Mouse (Mus musculus) CH12.LX (cell line): ENCODE measurements around the gene Dclk1. TPM values are rescaled to one million over a fixed set of nuclear protein-coding genes. Genes with fewer than 3 reads are reported as not detected.

Source experiments
- DNase-seq: peaks from one replicate; pipeline ENCODE4 v3.0.0-alpha.2; 2013; ENCODE audit errors: extremely low read depth
- H3K27ac ChIP-seq: 2 replicates; pipeline ENCODE4 v1.5.1; 2012; ENCODE audit warnings: low read depth, mild to moderate bottlenecking, control low read depth, moderate library complexity; ENCODE audit not compliant: insufficient read depth
- H3K27me3 ChIP-seq: replicated peaks from 2 replicates; pipeline ENCODE3; 2012; ENCODE audit warnings: inconsistent platforms
- H3K36me3 ChIP-seq, 2 experiments: replicated peaks in 1 of 2; 2 replicates each; pipeline versions ENCODE3 to v1.6.1; 2012; ENCODE audit warnings: inconsistent platforms in 1 of 2, low read length in 1 of 2, mild to moderate bottlenecking in 1 of 2, mixed read lengths in 1 of 2, moderate library complexity in 1 of 2; ENCODE audit not compliant: control insufficient read depth in 1 of 2, insufficient read depth in 1 of 2
- H3K4me1 ChIP-seq, 2 experiments: 2 replicates each; pipeline ENCODE4 v1.6.1; 2012; ENCODE audit warnings: inconsistent platforms in 1 of 2, moderate library complexity in 1 of 2; ENCODE audit not compliant: insufficient read depth in 2 of 2, control insufficient read depth in 1 of 2
- H3K4me2 ChIP-seq: 2 replicates; pipeline ENCODE4 v1.6.1; 2012; ENCODE audit warnings: low read depth, mild to moderate bottlenecking, control low read depth; ENCODE audit not compliant: poor library complexity, insufficient read depth, severe bottlenecking
- H3K4me3 ChIP-seq, 3 experiments: fragments of 150-350 bp in 1 of 3; sonication (generic) in 1 of 3; replicated peaks in 1 of 3; 2 replicates each; pipeline versions ENCODE3 to v1.5.1; 2011 to 2012; ENCODE audit warnings: low read depth in 2 of 3, low read length in 2 of 3, mild to moderate bottlenecking in 2 of 3, moderate library complexity in 2 of 3, control low read depth in 1 of 3, improper control_type of control experiment in 1 of 3, inconsistent platforms in 1 of 3, mixed read lengths in 1 of 3; ENCODE audit not compliant: poor library complexity in 1 of 3
- H3K79me2 ChIP-seq: replicated peaks from 2 replicates; pipeline ENCODE4 v1.6.1; 2012; ENCODE audit warnings: mild to moderate bottlenecking, moderate library complexity; ENCODE audit not compliant: control insufficient read depth, poor library complexity, insufficient read depth, severe bottlenecking; ENCODE audit errors: extremely low read depth
- H3K9ac ChIP-seq: 2 replicates; pipeline ENCODE4 v1.6.1; 2012; ENCODE audit warnings: low read depth, mild to moderate bottlenecking, control low read depth, moderate library complexity; ENCODE audit not compliant: insufficient read depth
- H3K9me3 ChIP-seq: replicated peaks from 2 replicates; pipeline ENCODE3; 2012; ENCODE audit warnings: low read length, inconsistent platforms, mixed read lengths
- CHD1 ChIP-seq: IDR thresholded peaks from 2 replicates; pipeline ENCODE4 v1.6.1; 2012; ENCODE audit warnings: low read depth, low read length, improper control_type of control experiment, inconsistent platforms
- ELF1 ChIP-seq: IDR thresholded peaks from 2 replicates; pipeline ENCODE4 v1.6.1; 2014; ENCODE audit warnings: low read depth, mild to moderate bottlenecking, inconsistent platforms, low read length, improper control_type of control experiment
- KAT2A ChIP-seq: IDR thresholded peaks from 2 replicates; pipeline ENCODE4 v1.6.1; 2012; ENCODE audit warnings: low read length, improper control_type of control experiment, inconsistent platforms; ENCODE audit not compliant: insufficient replicate concordance
- MAX ChIP-seq: IDR thresholded peaks from 2 replicates; pipeline ENCODE4 v1.6.1; 2011; ENCODE audit warnings: low read length, improper control_type of control experiment
- MEF2A ChIP-seq: IDR thresholded peaks from 2 replicates; pipeline ENCODE4 v1.6.1; 2014; ENCODE audit warnings: low read depth, mild to moderate bottlenecking, inconsistent platforms, low read length, improper control_type of control experiment, borderline replicate concordance
- MXI1 ChIP-seq: IDR thresholded peaks from 2 replicates; pipeline ENCODE4 v1.6.1; 2011; ENCODE audit warnings: mild to moderate bottlenecking, low read depth, low read length, improper control_type of control experiment
- POLR2A ChIP-seq: IDR thresholded peaks from 2 replicates; pipeline ENCODE4 v1.6.1; 2011; ENCODE audit warnings: low read depth, mild to moderate bottlenecking, improper control_type of control experiment, low read length
- POLR2AphosphoS2 ChIP-seq: IDR thresholded peaks from 2 replicates; pipeline ENCODE4 v1.6.1; 2011; ENCODE audit warnings: low read depth, low read length, improper control_type of control experiment
- RCOR1 ChIP-seq: conservative IDR thresholded peaks from 2 replicates; pipeline ENCODE4 v1.6.1; 2012; ENCODE audit warnings: low read depth, mild to moderate bottlenecking, inconsistent platforms, low read length, improper control_type of control experiment
- SIN3A ChIP-seq: IDR thresholded peaks from 2 replicates; pipeline ENCODE4 v1.6.1; 2012; ENCODE audit warnings: low read length, improper control_type of control experiment, inconsistent platforms
- SMC3 ChIP-seq: IDR thresholded peaks from 2 replicates; pipeline ENCODE4 v1.6.1; 2011; ENCODE audit warnings: low read depth, low read length, improper control_type of control experiment
- TBP ChIP-seq: conservative IDR thresholded peaks from 2 replicates; pipeline ENCODE4 v1.6.1; 2011; ENCODE audit warnings: low read depth, low read length, improper control_type of control experiment
- TCF12 ChIP-seq: IDR thresholded peaks from 2 replicates; pipeline ENCODE4 v1.6.1; 2014; ENCODE audit warnings: low read depth, mild to moderate bottlenecking, inconsistent platforms, low read length, improper control_type of control experiment
- dilution Hi-C: fragments of 300-500 bp; cut with MboI; formaldehyde crosslinking; loops from 2 replicates; pipeline ENCODE4 v1.14.3; 2020; ENCODE audit warnings: low sequenced_read_pairs; ENCODE audit not compliant: extremely low pct_unique_long_range_greater_than_20kb, extremely low pct_ligation_motif_present
- in situ Hi-C: fragments of 300-500 bp; cut with MboI; formaldehyde crosslinking; loops from 3 replicates; pipeline ENCODE4 v1.14.3; 2019; ENCODE audit warnings: low sequenced_read_pairs, low pct_ligation_motif_present, low pct_unique_long_range_greater_than_20kb, mixed read lengths
- polyA plus RNA-seq: library from polyadenylated mRNA; unstranded; fragments of >175 nt; gene quantifications from 2 replicates; pipeline ENCODE4 v1.2.1, GENCODE M21; 2012; ENCODE audit warnings: low read depth; ENCODE audit not compliant: insufficient read length
- total RNA-seq, 2 experiments: library from RNA; depleted of rRNA; stranded (reverse); fragments of 300-350 nt in 1 of 2; fragments of >200 nt in 1 of 2; gene quantifications; 2 replicates each; pipeline ENCODE4 v1.2.3; 2012 to 2014

The Dclk1 gene
- total and polyA plus RNA-seq, 3 experiments: not detected

GRCm38 (mm10) chr3:55535591-55536200 lies 293.5 kb downstream of the Dclk1 start:
- H3K36me3 ChIP-seq: no peaks in the 10 kb centered on the region
- no peak overlapping the region for H3K4me2 ChIP-seq
- H3K27ac ChIP-seq: no peak overlapping the region
- dilution Hi-C loops: no loop called here
- no peak for TF ChIP-seq KAT2A
- TF ChIP-seq TCF12: no peak
- no peak for TF ChIP-seq POLR2A
- no peak for TF ChIP-seq CHD1
- no peak for TF ChIP-seq RCOR1
- no peak for TF ChIP-seq ELF1
- in situ Hi-C loops: no loop called here
- H3K79me2 ChIP-seq: no peaks in the 10 kb centered on the region
- H3K4me3 ChIP-seq: no peak overlapping the region
- H3K27me3 ChIP-seq: no peaks in the 10 kb centered on the region
- H3K4me1 ChIP-seq: no peaks in the 10 kb centered on the region
- H3K9me3 ChIP-seq: peaks cover 74% of the 10 kb centered on the region
- no peak overlapping the region for H3K9ac ChIP-seq
- DNase-seq: no peak

- Histone ChIP-seq H3K27me3 (no peaks in the 10 kb centered on the region), H3K4me3 (no peak overlapping the region), H3K79me2 (no peaks in the 10 kb centered on the region)
- DNase-seq: no peak
- TF ChIP-seq MAX (no peak), TCF12 (no peak), TBP (no peak), SIN3A (no peak), POLR2AphosphoS2 (no peak)
- TF ChIP-seq, all 38 proteins: peak for 0
- in situ Hi-C loops: no loop called here
- Histone ChIP-seq H3K9me3 (peaks cover 75% of the 10 kb centered on the region), H3K4me1 (no peaks in the 10 kb centered on the region), H3K36me3 (no peaks in the 10 kb centered on the region), H3K4me2 (no peak overlapping the region), H3K27ac (no peak overlapping the region), H3K9ac (no peak overlapping the region)
- dilution Hi-C loops: no loop called here
These were observed 294.7 kb downstream of the Dclk1 start for GRCm38 (mm10) chr3:55536901-55537300.

DNA sequence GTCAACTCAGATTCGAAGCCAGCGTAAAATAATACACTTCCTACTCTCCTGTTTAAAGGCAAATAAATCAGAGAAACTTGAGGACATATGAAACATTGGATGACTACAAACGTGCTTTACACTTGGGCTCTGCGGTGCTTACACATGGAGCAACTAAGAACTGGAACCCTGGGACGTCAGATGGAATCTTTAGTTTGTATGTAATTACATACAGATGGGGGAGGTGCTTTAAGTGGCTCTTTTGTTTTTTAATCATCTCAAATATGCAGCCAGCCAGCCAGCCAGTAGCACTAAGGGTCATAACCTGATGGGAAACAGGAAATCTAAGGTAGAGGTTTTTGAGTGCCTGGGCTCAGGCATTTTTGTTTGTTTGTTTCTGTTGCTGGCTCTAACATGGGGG lies 295.6 kb downstream of the Dclk1 start:
- dilution Hi-C loops: no loop called here
- peaks cover 77% of the 10 kb centered on the region for H3K9me3 ChIP-seq
- H3K4me1 ChIP-seq: no peaks in the 10 kb centered on the region
- TF ChIP-seq MXI1 (no peak), SIN3A (no peak), MEF2A (no peak), SMC3 (no peak)
- in situ Hi-C loops: no loop called here
- no peak overlapping the region for H3K4me2 ChIP-seq
- H3K4me3 ChIP-seq: no peak overlapping the region
- no peak overlapping the region for H3K9ac ChIP-seq
- no peak for DNase-seq
- no peaks in the 10 kb centered on the region for H3K27me3 ChIP-seq
- H3K36me3 ChIP-seq: no peaks in the 10 kb centered on the region
- no peak overlapping the region for H3K27ac ChIP-seq
- H3K79me2 ChIP-seq: no peaks in the 10 kb centered on the region
